Mouse (Mus musculus): ENCODE results near the gene Tbc1d21. TPM values are rescaled to one million over a fixed set of nuclear protein-coding genes. Genes with fewer than 3 reads are reported as not detected.

Tbc1d21 gene
- not detected in 2 replicates for polyA plus RNA-seq (2012)

GRCm38 (mm10) chr9:58370355-58370754 lies at the start of gene Tbc1d21:
Gene Tbc1d21 (minus strand): TSS chr9:58370455.

GRCm38 (mm10) chr9:58312944-58313359 lies 57.3 kb downstream of the Tbc1d21 start, which contains the start of gene Loxl1:
Gene Loxl1 (minus strand): TSS chr9:58313186.

Other genes with a start within 250 kb of the Tbc1d21 start
- 0.07 and 0.44 TPM in 2 replicates for gene Islr, start 166.1 kb downstream of the Tbc1d21 start, polyA plus RNA-seq (2012)
- gene Islr2, start 166.1 kb downstream of the Tbc1d21 start, polyA plus RNA-seq (2012), result 0.22 and 0.34 TPM in 2 replicates
- 150 and 177 TPM in 2 replicates for gene Pml, start 120.7 kb downstream of the Tbc1d21 start, polyA plus RNA-seq (2012)
- 6.7 and 7.1 TPM in 2 replicates for gene Stoml1, start 117.3 kb downstream of the Tbc1d21 start, polyA plus RNA-seq (2012)
- gene Loxl1, start 57.3 kb downstream of the Tbc1d21 start, polyA plus RNA-seq (2012), result 0.10 TPM in 1 of 2 replicates, not detected in the other
- gene Insyn1, start 118.1 kb upstream of the Tbc1d21 start, polyA plus RNA-seq (2012), result 0.20 TPM in 1 of 2 replicates, not detected in the other
- 0.02 and 0.11 TPM in 2 replicates for gene Cd276, start 185.0 kb upstream of the Tbc1d21 start, polyA plus RNA-seq (2012)
- 141 and 160 TPM in 2 replicates for gene Nptn, start 211.8 kb upstream of the Tbc1d21 start, polyA plus RNA-seq (2012)